In the genomic region with DNA sequence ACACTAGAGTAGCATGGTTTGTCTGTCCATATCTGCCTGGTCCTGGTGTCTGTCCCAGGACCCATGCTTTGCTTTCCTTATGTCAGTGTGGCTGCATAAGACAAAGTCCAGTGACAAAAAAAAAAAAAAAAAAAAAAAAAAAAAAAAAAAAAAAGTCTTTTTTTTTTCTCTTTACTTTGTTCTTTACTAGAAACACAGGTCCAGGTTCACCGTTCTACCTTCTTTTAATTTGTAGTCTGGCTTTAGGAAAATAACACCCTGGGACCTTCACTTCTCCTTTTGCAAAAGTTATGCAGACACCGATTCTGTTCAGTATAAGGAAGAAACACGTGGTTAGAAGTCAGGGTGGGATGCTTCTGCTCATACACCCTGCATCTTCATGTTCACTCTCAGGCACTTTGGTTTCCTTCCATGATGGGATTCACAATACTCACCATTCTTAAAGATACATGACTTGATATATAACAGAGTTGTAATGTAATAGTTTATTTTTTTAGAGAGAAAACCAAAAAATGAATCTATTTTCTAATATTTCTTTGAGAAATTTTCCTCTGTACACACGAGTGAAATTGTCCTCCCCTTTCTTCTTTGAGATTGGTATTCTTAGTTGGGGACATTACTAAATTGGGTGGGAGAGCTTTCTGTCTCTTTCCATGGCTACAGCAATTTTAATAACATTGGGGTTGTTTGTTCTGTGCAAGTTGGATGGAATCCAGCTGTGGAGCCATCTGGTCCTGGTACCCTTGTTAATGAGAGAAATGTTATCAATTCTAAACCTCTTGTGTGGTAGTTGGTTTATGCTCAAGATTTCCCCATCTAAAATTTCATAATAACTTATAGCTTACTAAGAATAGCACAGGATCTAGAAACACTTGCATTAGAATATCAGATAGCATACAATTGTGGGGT, we compare ENCODE assay signal across 23 mouse cellular contexts. TPM values are rescaled to one million over a fixed set of nuclear protein-coding genes. Genes with fewer than 3 reads are reported as not detected.
DNase-seq lines count a peak whose midpoint lies in the region; ATAC-seq and TF ChIP-seq lines count a peak whose summit lies in the region.
"Had no signal": no experiment of that assay in that cellular context is flagged by ENCODE, and none has a peak within 500 bp of the region (broad histone marks: within the 10 kb centered on the region; RNA-seq: fewer than 3 reads in every experiment).

No protein-coding gene starts in this region.

- no peak overlapping the region for H3K27ac ChIP-seq in CH12.LX (ENCODE audit: insufficient read depth, low read depth)
- H3K27ac ChIP-seq in intestine, embryonic 16.5 days (ENCODE audit: low read length): no peak overlapping the region
- H3K27ac ChIP-seq: hindbrain, embryonic 14.5 days; neural tube, embryonic 13.5 days had no signal

- no peaks in the 10 kb centered on the region for H3K36me3 ChIP-seq in CH12.LX (replicated peaks in 1 of 2; ENCODE audit: control insufficient read depth in 1 of 2, insufficient read depth in 1 of 2, low read length in 1 of 2)
- H3K36me3 ChIP-seq in intestine, embryonic 16.5 days (ENCODE audit: control insufficient read depth, insufficient read depth, low read length): no peaks in the 10 kb centered on the region
- H3K36me3 ChIP-seq: heart, embryonic 12.5 days; neural tube, embryonic 13.5 days had no signal

- H3K4me1 ChIP-seq in CH12.LX (ENCODE audit: control insufficient read depth in 1 of 2, insufficient read depth in 2 of 2): peaks cover 7 to 62% of the 10 kb centered on the region in 2 experiments; a peak in 3 of 4 replicates
- H3K4me1 ChIP-seq in intestine, embryonic 16.5 days (ENCODE audit: control insufficient read depth, insufficient read depth, low read length): 0 out of 2 replicates have a peak, but pooled peaks cover 2% of the 10 kb centered on the region

- TF ChIP-seq CTCF in CH12.LX (conservative IDR thresholded peaks at IDR 0.05 in 1 of 2, IDR thresholded peaks at IDR 0.05 in 1 of 2; ENCODE audit: low read depth in 2 of 2, low read length in 2 of 2): no peak

- DNase-seq in cerebellum, postnatal 10 days: peak; percentile 46 to 57
- DNase-seq in cerebellum, adult 18-20 months: no peak
- peak; percentile 53 for DNase-seq in CH12.LX (ENCODE audit: extremely low read depth)
- DNase-seq in layer of hippocampus, adult 11-12 months (ENCODE audit: low spot score): peak; percentile 52
- DNase-seq in layer of hippocampus, postnatal 36 days: peak; percentile 16 to 19
- DNase-seq in heart, postnatal 4 days: no peak
- no peak for DNase-seq in T-cell, adult 2 months (ENCODE audit: low spot score)
- DNase-seq: adrenal gland, postnatal 25 days; cerebellum, adult 8-10 months; heart, adult 11 months; heart, postnatal 14 days; kidney, adult 18-20 months; kidney, postnatal 14 days; liver; lung, adult 2 months; right cerebral cortex, adult 18-20 months; thymus, postnatal 36 days had no signal

- TF ChIP-seq POLR2A in CH12.LX (IDR thresholded peaks at IDR 0.05; ENCODE audit: low read depth, low read length): no peak

- no peaks in the 10 kb centered on the region; the same call in 1 of the 2 replicates for H3K79me2 ChIP-seq in CH12.LX (replicated peaks; ENCODE audit: control insufficient read depth, extremely low read depth, insufficient read depth, poor library complexity, severe bottlenecking)

- in situ Hi-C loops in CH12.LX (cut with MboI; ENCODE audit: low pct_ligation_motif_present, low pct_unique_long_range_greater_than_20kb, low sequenced_read_pairs): no loop called here

- TF ChIP-seq EP300 in CH12.LX (IDR thresholded peaks at IDR 0.05; ENCODE audit: low read length): no peak

- H3K4me3 ChIP-seq in CH12.LX (replicated peaks in 1 of 3; ENCODE audit: low read depth in 2 of 3, low read length in 2 of 3, poor library complexity in 1 of 3): no peak overlapping the region
- no peak overlapping the region for H3K4me3 ChIP-seq in intestine, embryonic 16.5 days (ENCODE audit: low read length)
- H3K4me3 ChIP-seq: heart, embryonic 12.5 days; neural tube, embryonic 13.5 days had no signal

- H3K27me3 ChIP-seq in CH12.LX (replicated peaks): no peaks in the 10 kb centered on the region
- peaks cover 6% of the 10 kb centered on the region; the same call in 1 of the 2 replicates for H3K27me3 ChIP-seq in intestine, embryonic 16.5 days (replicated peaks; ENCODE audit: control insufficient read depth, insufficient read depth, low read length)

- H3K4me2 ChIP-seq in CH12.LX (ENCODE audit: insufficient read depth, low read depth, poor library complexity, severe bottlenecking): no peak overlapping the region
- H3K4me2 ChIP-seq in intestine, embryonic 16.5 days (ENCODE audit: low read depth, low read length): no peak overlapping the region
- H3K4me2 ChIP-seq: heart, embryonic 12.5 days; hindbrain, embryonic 14.5 days; midbrain, embryonic 11.5 days; neural tube, embryonic 13.5 days had no signal

- H3K9ac ChIP-seq in CH12.LX (ENCODE audit: insufficient read depth, low read depth): no peak overlapping the region
- no peak overlapping the region for H3K9ac ChIP-seq in intestine, embryonic 16.5 days (ENCODE audit: low read depth, low read length)
- H3K9ac ChIP-seq: heart, embryonic 12.5 days; hindbrain, embryonic 14.5 days; neural tube, embryonic 13.5 days had no signal

- dilution Hi-C loops in CH12.LX (cut with MboI; ENCODE audit: extremely low pct_ligation_motif_present, extremely low pct_unique_long_range_greater_than_20kb, low sequenced_read_pairs): no loop called here

- peaks cover 3% of the 10 kb centered on the region for H3K9me3 ChIP-seq in CH12.LX (replicated peaks; ENCODE audit: low read length)
- H3K9me3 ChIP-seq in intestine, embryonic 16.5 days (ENCODE audit: control insufficient read depth, low read length): no peaks in the 10 kb centered on the region
- H3K9me3 ChIP-seq: heart, embryonic 12.5 days; neural tube, embryonic 13.5 days had no signal

- ATAC-seq in intestine, embryonic 16.5 days: no peak
- ATAC-seq: forebrain, embryonic 16.5 days had no signal

- no peak for TF ChIP-seq RAD21 in CH12.LX (IDR thresholded peaks at IDR 0.05; ENCODE audit: low read depth, low read length)

- WGBS in intestine, embryonic 16.5 days: 64% methylated on average over 4 of the region's 4 CpGs

TF ChIP-seq in CH12.LX, 34 proteins besides CTCF, POLR2A, EP300 and RAD21:
- TF ChIP-seq ZNF384 (IDR thresholded peaks at IDR 0.05; ENCODE audit: low read depth, low read length): peak; percentile 93
- no peak for TF ChIP-seq BHLHE40 (IDR thresholded peaks at IDR 0.05; ENCODE audit: low read depth, low read length)
- no peak for TF ChIP-seq JUN (IDR thresholded peaks at IDR 0.05; ENCODE audit: insufficient read depth, low read depth, low read length)
- TF ChIP-seq USF2 (conservative IDR thresholded peaks at IDR 0.05; ENCODE audit: low read depth, low read length): no peak
- TF ChIP-seq MAX (IDR thresholded peaks at IDR 0.05; ENCODE audit: low read length): peak; percentile 78
- TF ChIP-seq MYC (IDR thresholded peaks at IDR 0.05; ENCODE audit: low read depth, low read length): peak; percentile 68; the same call in 1 of the 2 replicates

RNA-seq across cellular contexts. Expression of a gene that starts 5.0 kb away (rescaled TPM):
- total RNA-seq in CH12.LX (2012; rRNA removed) (41.4 and 44.7 TPM in 2 replicates), CH12.LX (2014; rRNA removed) (62.2 and 74.4 TPM in 2 replicates)
- polyA plus RNA-seq in CH12.LX (2012; ENCODE audit: insufficient read length, low read depth): 66.2 and 77.2 TPM in 2 replicates
- 100 to 1,000 TPM in 1 of 2 experiments, 10 to 100 TPM in 1; 86.0 to 111 TPM for total RNA-seq in layer of hippocampus, postnatal 36 days (2021)
- total RNA-seq in heart, postnatal 4 days (2021): 1 to 10 TPM; 6.7 to 7.0 TPM
- polyA plus RNA-seq in intestine, embryonic 16.5 days (2015; fragmentation: Nextera tagmentation; extraction: Ambion mirVana): 3.3 and 3.7 TPM in 2 replicates

Comparison
In these comparisons a context has a peak if more than half of its experiments do, and no peak if none do; other contexts are left out.
1. DNase-seq: peak in cerebellum, postnatal 10 days (2 of 2), CH12.LX (single experiment), layer of hippocampus, adult 11-12 months (single experiment) and layer of hippocampus, postnatal 36 days (2 of 2); none in cerebellum, adult 18-20 months (0 of 2), heart, postnatal 4 days (single experiment) and T-cell, adult 2 months (single experiment).
2. RNA of a gene that starts 5.0 kb away (total RNA-seq): 86.0 to 111 TPM in layer of hippocampus, postnatal 36 days and 41.4 to 74.4 TPM in CH12.LX; 6.7 to 7.0 TPM in heart, postnatal 4 days; every median in the first group is over 4 times any median in the second.